Mouse (Mus musculus) ES-E14 (cell line): ENCODE measurements around the gene Degs2.

Experiments
- CHD2 ChIP-seq: IDR thresholded peaks from 2 replicates; pipeline ENCODE4 v1.6.1; 2014; ENCODE audit warnings: mild to moderate bottlenecking, low read depth, low read length, inconsistent platforms
- HCFC1 ChIP-seq: IDR thresholded peaks from 2 replicates; pipeline ENCODE4 v1.6.1; 2012; ENCODE audit warnings: low read length, inconsistent platforms, borderline replicate concordance; ENCODE audit not compliant: insufficient read depth

DNA sequence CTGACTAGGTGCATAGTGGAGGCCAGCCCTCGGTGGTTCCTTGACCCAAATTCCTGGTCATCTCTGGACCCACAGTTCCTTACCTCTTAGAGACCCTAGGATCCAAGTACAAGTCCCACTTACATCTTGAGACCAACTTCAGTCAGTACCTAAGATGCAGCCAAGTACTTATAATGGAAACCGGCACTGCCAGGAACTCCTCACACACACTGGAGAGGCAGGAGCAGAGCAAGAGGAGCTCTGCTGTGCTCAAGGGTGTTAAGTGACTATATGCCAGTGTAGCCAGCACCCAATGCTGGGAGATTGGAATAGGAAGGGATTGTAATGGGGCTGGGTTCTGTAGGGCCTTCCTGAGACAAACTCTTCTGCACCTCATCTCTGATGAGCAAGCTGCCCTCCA is 27.2 kb downstream of the Degs2 start:
- no peak for TF ChIP-seq CHD2
- no peak for TF ChIP-seq HCFC1
